ENCODE assay signal across 8 mouse cellular contexts in genomic region chr8:72722769-72723650, GRCm38 (mm10). TPM values are rescaled to one million over a fixed set of nuclear protein-coding genes. Genes with fewer than 3 reads are reported as not detected.
DNase-seq lines count a peak whose midpoint lies in the region; ATAC-seq and TF ChIP-seq lines count a peak whose summit lies in the region.

Gene Sin3b, plus strand, starts transcription at chr8:72723285.

- peak within 1 kb of the TSS; percentile 73 for H3K9ac ChIP-seq in embryonic facial prominence, embryonic 15.5 days
- H3K9ac ChIP-seq in limb, embryonic 14.5 days (ENCODE audit: low read depth, low read length, severe bottlenecking), result peak within 1 kb of the TSS; percentile 94
- peak within 1 kb of the TSS; percentile 98 for H3K9ac ChIP-seq in midbrain, postnatal 0 days (replicated peaks; ENCODE audit: low read length, poor library complexity, severe bottlenecking)

- peak; percentile 86; the same call in 1 of the 2 replicates for TF ChIP-seq POLR2A in bone marrow, adult 2 months (IDR thresholded peaks at IDR 0.05; ENCODE audit: borderline replicate concordance, control insufficient read depth, low read depth, low read length)
- TF ChIP-seq POLR2A in limb, embryonic 14.5 days (IDR thresholded peaks at IDR 0.05; ENCODE audit: borderline replicate concordance, extremely low read depth, insufficient read depth, insufficient read length), result peak; percentile 68; the same call in 1 of the 2 replicates

- H3K27ac ChIP-seq in bone marrow, adult 2 months (ENCODE audit: control insufficient read depth, insufficient read depth, low read depth, low read length, poor library complexity), result peak within 1 kb of the TSS; percentile 17; the same call in 1 of the 2 replicates
- 0 out of 2 replicates have a peak within 1 kb of the TSS, but pooled peaks have one; percentile 19 for H3K27ac ChIP-seq in embryonic facial prominence, embryonic 15.5 days (replicated peaks)
- H3K27ac ChIP-seq in limb, embryonic 14.5 days (replicated peaks; ENCODE audit: low read depth, low read length), result 0 out of 2 replicates have a peak within 1 kb of the TSS, but pooled peaks have one; percentile 30
- H3K27ac ChIP-seq in midbrain, postnatal 0 days (ENCODE audit: low read depth, low read length), result peak within 1 kb of the TSS; percentile 47; the same call in 1 of the 2 replicates

- peak; percentile 95 for ATAC-seq in embryonic facial prominence, embryonic 15.5 days (ENCODE audit: insufficient number of reproducible peaks, low FRiP score, low TSS enrichment, low read depth)
- peak; percentile 98 for ATAC-seq in limb, embryonic 14.5 days (ENCODE audit: low FRiP score, low read depth)
- ATAC-seq in midbrain, postnatal 0 days (ENCODE audit: low FRiP score), result peak; percentile 99

- H3K4me1 ChIP-seq in bone marrow, adult 2 months (ENCODE audit: control insufficient read depth, insufficient read depth, low read length), result no peaks in the 10 kb centered on the region
- H3K4me1 ChIP-seq in embryonic facial prominence, embryonic 15.5 days, result peaks cover 11% of the 10 kb centered on the region
- H3K4me1 ChIP-seq in limb, embryonic 14.5 days (ENCODE audit: control insufficient read depth, insufficient read depth, low read length), result peaks cover 9% of the 10 kb centered on the region
- H3K4me1 ChIP-seq in midbrain, postnatal 0 days (ENCODE audit: insufficient read depth, low read length), result peaks cover 6% of the 10 kb centered on the region; the same call in 1 of the 2 replicates

- H3K4me3 ChIP-seq in bone marrow, adult 2 months (replicated peaks; ENCODE audit: control insufficient read depth, low read depth, low read length), result peak within 1 kb of the TSS; percentile 91
- H3K4me3 ChIP-seq in embryonic facial prominence, embryonic 15.5 days (replicated peaks), result peak within 1 kb of the TSS; percentile 72
- peak within 1 kb of the TSS; percentile 85 for H3K4me3 ChIP-seq in limb, embryonic 14.5 days (replicated peaks; ENCODE audit: low read length)
- H3K4me3 ChIP-seq in midbrain, postnatal 0 days (ENCODE audit: low read depth, low read length), result peak within 1 kb of the TSS; percentile 99

- DNase-seq in 3T3-L1 (ENCODE audit: low read depth, low spot score), result peak; percentile 93
- DNase-seq in heart, adult 8-10 months (ENCODE audit: low spot score), result peak; percentile 97
- peak; percentile 97 for DNase-seq in kidney, adult 9 months
- DNase-seq in limb, embryonic 14.5 days (ENCODE audit: low spot score), result peak; percentile 85
- DNase-seq in midbrain, postnatal 0 days (ENCODE audit: low spot score), result peak; percentile 90
- DNase-seq in spleen, postnatal 14 days (ENCODE audit: low spot score in 2 of 2), result peak; percentile 93 to 96

- peaks cover 32% of the 10 kb centered on the region for H3K36me3 ChIP-seq in embryonic facial prominence, embryonic 15.5 days
- peaks cover 34% of the 10 kb centered on the region for H3K36me3 ChIP-seq in limb, embryonic 14.5 days (ENCODE audit: control insufficient read depth, insufficient read depth, low read length)
- H3K36me3 ChIP-seq in midbrain, postnatal 0 days (ENCODE audit: insufficient read depth, low read length), result peaks cover 29% of the 10 kb centered on the region

- H3K27me3 ChIP-seq in embryonic facial prominence, embryonic 15.5 days, result no peaks in the 10 kb centered on the region
- H3K27me3 ChIP-seq in limb, embryonic 14.5 days (ENCODE audit: control insufficient read depth, insufficient read depth, low read length), result no peaks in the 10 kb centered on the region
- H3K27me3 ChIP-seq in midbrain, postnatal 0 days (ENCODE audit: insufficient read depth, low read length), result no peaks in the 10 kb centered on the region

- TF ChIP-seq CTCF in bone marrow, adult 2 months (IDR thresholded peaks at IDR 0.05; ENCODE audit: control insufficient read depth, insufficient read depth, low read length), result no peak
- no peak for TF ChIP-seq CTCF in midbrain, postnatal 0 days (IDR thresholded peaks at IDR 0.05)

- no peaks in the 10 kb centered on the region for H3K9me3 ChIP-seq in embryonic facial prominence, embryonic 15.5 days (replicated peaks)
- H3K9me3 ChIP-seq in limb, embryonic 14.5 days (ENCODE audit: control insufficient read depth, low read length), result no peaks in the 10 kb centered on the region
- no peaks in the 10 kb centered on the region for H3K9me3 ChIP-seq in midbrain, postnatal 0 days (ENCODE audit: low read length)

- WGBS in bone marrow, adult 2 months, result 14% methylated on average over 56 of the region's 56 CpGs
- WGBS in embryonic facial prominence, embryonic 15.5 days, result 14% methylated on average over 53 of the region's 56 CpGs
- WGBS in limb, embryonic 14.5 days, result 19% methylated on average over 41 of the region's 56 CpGs
- WGBS in midbrain, postnatal 0 days, result 19% methylated on average over 41 of the region's 56 CpGs

- peak within 1 kb of the TSS; percentile 95 for H3K4me2 ChIP-seq in embryonic facial prominence, embryonic 15.5 days (replicated peaks)
- peak within 1 kb of the TSS; percentile 89 for H3K4me2 ChIP-seq in limb, embryonic 14.5 days (replicated peaks; ENCODE audit: low read depth, low read length, severe bottlenecking)
- H3K4me2 ChIP-seq in midbrain, postnatal 0 days (ENCODE audit: low read depth, low read length, poor library complexity, severe bottlenecking), result peak within 1 kb of the TSS; percentile 96

RNA-seq across cellular contexts. Expression of gene Sin3b, which starts in this region (rescaled TPM):
- 33.1 and 60.4 TPM in 2 replicates for polyA plus RNA-seq in bone marrow, adult 2 months (2011; ENCODE audit: insufficient read depth, insufficient read length, low replicate concordance, missing spikeins)
- 172 and 176 TPM in 2 replicates for polyA plus RNA-seq in embryonic facial prominence, embryonic 15.5 days (2015; fragmentation: Nextera tagmentation; extraction: Ambion mirVana)
- 10 to 100 TPM; 71.4 to 77.8 (median 74.3) TPM for total RNA-seq in heart, adult 8-10 months (2022)
- polyA plus RNA-seq in limb, embryonic 14.5 days (2012; rRNA removed), result 162 and 180 TPM in 2 replicates
- 203 and 211 TPM in 2 replicates for polyA plus RNA-seq in limb, embryonic 14.5 days (2014; fragmentation: Nextera tagmentation; extraction: Ambion mirVana)
- total RNA-seq in midbrain, postnatal 0 days (2014; rRNA removed), result 210 and 256 TPM in 2 replicates
- 231 and 234 TPM in 2 replicates for polyA plus RNA-seq in midbrain, postnatal 0 days (2015; fragmentation: Nextera tagmentation; extraction: Ambion mirVana)

Comparison
In these comparisons a context has a peak if more than half of its experiments do, and no peak if none do; other contexts are left out.
1. Peak in every context shown above with its lines: DNase-seq, ATAC-seq, H3K4me3 ChIP-seq and H3K27ac ChIP-seq.